Mouse (Mus musculus): ENCODE data around the gene Arl10. TPM values are rescaled to one million over a fixed set of nuclear protein-coding genes. Genes with fewer than 3 reads are reported as not detected.

Gene Arl10
- total and polyA plus RNA-seq, 3 experiments: 1.7 to 17.4 (median 2.5) TPM

DNA sequence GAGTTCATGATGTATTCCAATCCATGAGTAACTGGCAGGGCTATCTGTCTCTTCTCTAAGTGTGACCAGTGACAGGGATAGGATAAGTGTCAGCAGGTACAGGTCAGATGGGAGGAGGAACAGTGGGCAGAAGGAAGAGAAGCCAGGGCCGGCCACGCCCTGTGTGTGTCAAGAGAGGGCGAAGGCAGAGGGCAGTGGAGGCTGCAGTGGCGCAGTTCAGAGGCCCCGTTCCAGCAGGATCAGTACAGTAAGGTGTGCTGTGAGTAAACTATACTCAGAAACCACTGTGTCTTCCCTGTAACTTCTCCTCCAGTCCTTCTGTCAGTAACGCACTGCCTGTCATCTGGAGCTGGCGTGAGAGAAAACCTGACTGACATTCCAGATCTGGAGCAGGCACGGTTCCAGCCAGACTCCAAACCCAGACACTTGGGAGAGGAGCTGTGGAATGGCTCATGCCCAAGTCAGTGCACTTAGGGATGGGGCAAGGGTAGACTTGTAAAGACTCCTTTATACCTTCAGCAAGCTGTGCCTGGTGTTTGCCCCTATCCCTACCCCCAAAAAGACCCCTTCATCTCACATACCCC is 21.4 kb downstream of the Arl10 start:
- Histone ChIP-seq H3K27ac (ENCODE audit: insufficient read depth, low read depth) (no peak overlapping the region), H3K36me3 (replicated peaks in 1 of 2; ENCODE audit: control insufficient read depth in 1 of 2, insufficient read depth in 1 of 2, low read length in 1 of 2) (peaks cover 11 to 83% of the 10 kb centered on the region in 2 experiments), H3K4me1 (ENCODE audit: control insufficient read depth in 1 of 2, insufficient read depth in 2 of 2) (peaks cover 2 to 9% of the 10 kb centered on the region in 2 experiments; a peak in 3 of 4 replicates), H3K4me3 (replicated peaks in 1 of 3; ENCODE audit: low read depth in 2 of 3, low read length in 2 of 3, poor library complexity in 1 of 3) (no peak overlapping the region), H3K9ac (ENCODE audit: insufficient read depth, low read depth) (no peak overlapping the region), H3K79me2 (replicated peaks; ENCODE audit: control insufficient read depth, extremely low read depth, insufficient read depth, poor library complexity, severe bottlenecking) (peaks cover 5% of the 10 kb centered on the region; the same call in 1 of the 2 replicates), H3K4me2 (ENCODE audit: insufficient read depth, low read depth, poor library complexity, severe bottlenecking) (no peak overlapping the region), H3K9me3 (replicated peaks; ENCODE audit: low read length) (no peaks in the 10 kb centered on the region), H3K27me3 (replicated peaks) (no peaks in the 10 kb centered on the region)
- in situ Hi-C loops (cut with MboI; ENCODE audit: low pct_ligation_motif_present, low pct_unique_long_range_greater_than_20kb, low sequenced_read_pairs) (no loop called here), dilution Hi-C loops (cut with MboI; ENCODE audit: extremely low pct_ligation_motif_present, extremely low pct_unique_long_range_greater_than_20kb, low sequenced_read_pairs) (no loop called here)
- TF ChIP-seq NELFE (IDR thresholded peaks at IDR 0.05; ENCODE audit: low read depth, low read length) (no peak), ZMIZ1 (IDR thresholded peaks at IDR 0.05; ENCODE audit: low read depth, low read length) (no peak), ZKSCAN1 (IDR thresholded peaks at IDR 0.05; ENCODE audit: borderline replicate concordance, low read depth, low read length) (no peak), NRF1 (IDR thresholded peaks at IDR 0.05; ENCODE audit: low read depth, low read length) (no peak), POLR2AphosphoS2 (IDR thresholded peaks at IDR 0.05; ENCODE audit: low read depth, low read length) (no peak), KAT2A (IDR thresholded peaks at IDR 0.05; ENCODE audit: insufficient replicate concordance, low read length) (no peak), IRF4 (IDR thresholded peaks at IDR 0.05; ENCODE audit: low read depth, low read length) (no peak), ZC3H11A (IDR thresholded peaks at IDR 0.05; ENCODE audit: low read depth, low read length) (no peak), PAX5 (IDR thresholded peaks at IDR 0.05; ENCODE audit: low read length) (no peak), ELF1 (IDR thresholded peaks at IDR 0.05; ENCODE audit: low read depth, low read length) (no peak), RCOR1 (conservative IDR thresholded peaks at IDR 0.05; ENCODE audit: low read depth, low read length) (no peak), ZNF384 (IDR thresholded peaks at IDR 0.05; ENCODE audit: low read depth, low read length) (no peak), CHD1 (IDR thresholded peaks at IDR 0.05; ENCODE audit: low read depth, low read length) (no peak), USF1 (IDR thresholded peaks at IDR 0.05; ENCODE audit: low read depth, low read length) (no peak), TBP (conservative IDR thresholded peaks at IDR 0.05; ENCODE audit: low read depth, low read length) (no peak), ETS1 (conservative IDR thresholded peaks at IDR 0.05; ENCODE audit: low read depth, low read length) (no peak), CTCF (conservative IDR thresholded peaks at IDR 0.05 in 1 of 2, IDR thresholded peaks at IDR 0.05 in 1 of 2; ENCODE audit: low read depth in 2 of 2, low read length in 2 of 2) (no peak), UBTF (IDR thresholded peaks at IDR 0.05; ENCODE audit: low read depth, low read length) (no peak), JUND (conservative IDR thresholded peaks at IDR 0.05; ENCODE audit: low read depth, low read length) (no peak)
- DNase-seq (ENCODE audit: extremely low read depth): no peak

DNA sequence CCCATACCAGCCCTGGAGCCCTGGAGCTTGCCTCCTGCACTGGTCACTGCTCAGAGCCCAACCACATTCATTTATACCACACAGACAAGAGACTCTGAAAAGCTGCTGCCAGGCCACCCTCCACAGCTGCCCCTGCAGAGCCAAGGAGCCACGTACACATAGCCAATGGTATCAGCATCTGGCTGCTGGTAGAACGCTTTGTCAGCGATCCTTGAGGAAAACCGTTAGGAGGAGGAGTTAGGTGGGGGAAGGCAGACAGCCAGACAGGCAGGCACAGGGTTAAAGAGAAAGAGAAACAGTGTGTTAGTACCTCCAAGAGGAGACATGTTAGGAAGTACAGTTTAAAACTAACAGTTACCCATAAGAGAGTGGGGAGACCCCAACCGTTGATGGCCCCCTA is 22.1 kb downstream of the Arl10 start:
- H3K4me3 ChIP-seq (replicated peaks in 1 of 3; ENCODE audit: low read depth in 2 of 3, low read length in 2 of 3, poor library complexity in 1 of 3): no peak overlapping the region
- peaks cover 0 to 3% of the 10 kb centered on the region in 2 experiments; a peak in 2 of 4 replicates for H3K4me1 ChIP-seq (ENCODE audit: control insufficient read depth in 1 of 2, insufficient read depth in 2 of 2)
- peaks cover 11 to 81% of the 10 kb centered on the region in 2 experiments for H3K36me3 ChIP-seq (replicated peaks in 1 of 2; ENCODE audit: control insufficient read depth in 1 of 2, insufficient read depth in 1 of 2, low read length in 1 of 2)
- dilution Hi-C loops (cut with MboI; ENCODE audit: extremely low pct_ligation_motif_present, extremely low pct_unique_long_range_greater_than_20kb, low sequenced_read_pairs): no loop called here
- in situ Hi-C loops (cut with MboI; ENCODE audit: low pct_ligation_motif_present, low pct_unique_long_range_greater_than_20kb, low sequenced_read_pairs): no loop called here
- H3K27me3 ChIP-seq (replicated peaks): no peaks in the 10 kb centered on the region
- H3K27ac ChIP-seq (ENCODE audit: insufficient read depth, low read depth): no peak overlapping the region
- no peaks in the 10 kb centered on the region for H3K79me2 ChIP-seq (replicated peaks; ENCODE audit: control insufficient read depth, extremely low read depth, insufficient read depth, poor library complexity, severe bottlenecking)
- no peak overlapping the region for H3K4me2 ChIP-seq (ENCODE audit: insufficient read depth, low read depth, poor library complexity, severe bottlenecking)
- no peak for DNase-seq (ENCODE audit: extremely low read depth)
- H3K9ac ChIP-seq (ENCODE audit: insufficient read depth, low read depth): no peak overlapping the region
- H3K9me3 ChIP-seq (replicated peaks; ENCODE audit: low read length): no peaks in the 10 kb centered on the region
- TF ChIP-seq ZNF384 (IDR thresholded peaks at IDR 0.05; ENCODE audit: low read depth, low read length): no peak
- TF ChIP-seq IRF4 (IDR thresholded peaks at IDR 0.05; ENCODE audit: low read depth, low read length): no peak
- TF ChIP-seq JUND (conservative IDR thresholded peaks at IDR 0.05; ENCODE audit: low read depth, low read length): no peak
- TF ChIP-seq USF1 (IDR thresholded peaks at IDR 0.05; ENCODE audit: low read depth, low read length): no peak
- TF ChIP-seq PAX5 (IDR thresholded peaks at IDR 0.05; ENCODE audit: low read length): no peak
- TF ChIP-seq CTCF (conservative IDR thresholded peaks at IDR 0.05 in 1 of 2, IDR thresholded peaks at IDR 0.05 in 1 of 2; ENCODE audit: low read depth in 2 of 2, low read length in 2 of 2): no peak
- TF ChIP-seq BHLHE40 (IDR thresholded peaks at IDR 0.05; ENCODE audit: low read depth, low read length): no peak
- no peak for TF ChIP-seq NELFE (IDR thresholded peaks at IDR 0.05; ENCODE audit: low read depth, low read length)
- TF ChIP-seq E2F4 (IDR thresholded peaks at IDR 0.05; ENCODE audit: insufficient replicate concordance, low read depth, low read length): no peak
- TF ChIP-seq SIN3A (IDR thresholded peaks at IDR 0.05; ENCODE audit: low read length): no peak

Measured in CH12.LX (cell line).